Mouse (Mus musculus): ENCODE results near the gene Polr2j. TPM values are rescaled to one million over a fixed set of nuclear protein-coding genes. Genes with fewer than 3 reads are reported as not detected.

Polr2j gene
- 104 and 141 TPM in 2 replicates for polyA plus RNA-seq (2012; rRNA removed)

DNA sequence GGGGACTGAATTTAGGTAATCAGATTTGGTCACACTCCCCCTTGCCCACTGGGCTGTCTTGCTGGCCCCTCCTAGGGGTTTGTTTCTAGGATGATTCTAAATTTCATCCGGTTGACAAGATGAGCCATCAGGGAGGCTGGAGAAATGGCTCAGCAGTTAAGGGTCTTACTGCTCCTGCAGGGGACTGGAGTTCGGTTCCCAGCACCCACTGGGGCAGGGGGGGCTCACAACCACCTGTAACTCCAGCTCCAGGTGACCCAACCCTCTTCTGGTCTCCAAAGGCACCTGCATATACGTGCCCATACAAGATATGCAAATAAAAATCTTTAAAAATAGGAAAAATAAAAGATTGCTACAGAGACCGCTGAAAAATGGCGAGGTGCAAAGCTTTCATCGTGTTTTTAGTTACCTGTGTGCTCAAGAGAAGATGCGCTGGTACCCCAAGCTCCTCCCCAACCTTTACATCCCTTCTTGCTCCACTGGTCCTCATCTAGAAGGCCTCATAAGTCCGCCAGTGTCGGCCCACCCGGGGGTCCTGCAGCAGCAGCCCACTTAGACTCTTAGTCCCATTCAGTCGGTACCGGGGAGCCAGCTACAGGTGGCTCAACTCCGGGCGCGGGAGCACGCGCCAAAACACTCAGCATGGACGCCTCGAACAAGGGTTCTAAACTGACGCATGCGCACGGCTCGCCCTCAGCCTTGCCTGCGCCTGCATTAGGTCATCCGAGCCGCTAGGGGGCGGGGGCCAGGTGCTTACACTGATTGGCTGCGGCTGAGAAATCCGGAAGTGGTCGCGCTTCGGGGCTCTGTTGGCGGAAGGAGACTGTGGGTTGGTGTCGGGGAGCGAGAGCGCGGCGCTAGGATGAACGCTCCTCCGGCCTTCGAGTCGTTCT lies at the start of gene Polr2j:
Gene Polr2j, plus strand, starts transcription at position 741 of the 893 bp plus-strand sequence.
- peak; percentile 94 for DNase-seq (ENCODE audit: low spot score)

- DNase-seq (ENCODE audit: low spot score) = no peak
Observed at GRCm38 (mm10) chr5:136069411-136069810, 47.0 kb upstream of the Polr2j start.

DNA sequence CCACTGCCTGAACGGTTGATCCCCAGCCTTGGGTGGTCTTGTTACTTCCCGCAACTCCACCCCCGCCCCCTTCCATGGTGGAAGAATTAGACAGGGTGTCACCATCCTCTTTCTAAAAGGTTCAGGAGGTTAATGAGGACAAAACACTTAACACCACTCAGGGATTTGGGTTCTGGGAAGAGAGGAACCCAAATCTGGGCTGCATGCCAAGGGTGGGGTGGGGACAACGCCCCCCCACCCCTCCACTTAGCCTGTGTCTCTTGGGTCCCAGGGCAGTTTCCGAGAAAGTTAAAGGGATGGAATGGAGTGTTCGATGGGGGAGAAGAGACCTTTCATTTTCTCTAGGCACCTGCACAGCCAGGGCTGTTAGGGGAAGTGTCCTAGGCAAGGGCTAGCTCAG lies 43.4 kb upstream of the Polr2j start:
- DNase-seq (ENCODE audit: low spot score) = no peak

GRCm38 (mm10) chr5:136073526-136073925 lies 42.9 kb upstream of the Polr2j start:
- DNase-seq (ENCODE audit: low spot score) = no peak

DNA sequence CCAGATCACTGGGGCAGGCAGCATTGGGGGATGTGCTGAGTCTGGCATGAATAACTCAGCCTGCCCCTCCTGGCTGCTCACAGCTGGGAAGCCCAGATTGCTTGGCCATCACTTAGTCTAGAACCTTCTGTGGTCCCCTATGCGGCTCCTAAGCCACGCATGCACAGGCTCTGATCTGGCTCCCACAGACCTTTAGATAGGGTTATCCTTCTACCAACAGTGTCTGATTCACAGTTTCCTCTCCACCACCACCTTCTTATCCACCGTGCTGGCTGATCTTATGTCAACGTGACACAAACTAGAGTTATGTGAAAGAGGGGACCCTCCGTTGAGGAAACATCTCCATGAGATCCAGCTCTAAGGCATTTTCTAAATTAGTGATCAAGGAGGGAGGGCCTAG lies 41.4 kb upstream of the Polr2j start:
- no peak for DNase-seq (ENCODE audit: low spot score)

DNA sequence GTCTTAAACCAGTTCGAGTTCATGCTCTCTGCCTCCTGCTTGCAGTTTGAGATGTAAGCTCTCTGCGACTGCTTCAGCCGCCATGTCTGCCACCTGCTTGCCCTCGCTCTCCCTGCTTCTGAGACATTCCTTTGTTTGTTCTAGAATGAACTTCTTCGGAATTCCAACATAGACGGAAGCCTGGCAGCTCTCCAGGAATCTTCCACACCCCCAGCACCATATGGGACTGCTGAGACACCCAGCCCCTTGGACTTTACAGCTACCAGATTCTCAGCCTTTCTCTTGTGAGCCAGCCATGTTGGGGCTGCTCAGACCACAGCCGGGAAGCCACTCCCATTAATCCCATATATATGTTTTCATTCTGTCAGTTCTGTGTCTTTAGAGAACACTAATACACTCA lies 40.1 kb upstream of the Polr2j start:
- no peak for DNase-seq (ENCODE audit: low spot score)

GRCm38 (mm10) chr5:136077001-136077550 lies 39.4 kb upstream of the Polr2j start:
- no peak for DNase-seq (ENCODE audit: low spot score)

DNA sequence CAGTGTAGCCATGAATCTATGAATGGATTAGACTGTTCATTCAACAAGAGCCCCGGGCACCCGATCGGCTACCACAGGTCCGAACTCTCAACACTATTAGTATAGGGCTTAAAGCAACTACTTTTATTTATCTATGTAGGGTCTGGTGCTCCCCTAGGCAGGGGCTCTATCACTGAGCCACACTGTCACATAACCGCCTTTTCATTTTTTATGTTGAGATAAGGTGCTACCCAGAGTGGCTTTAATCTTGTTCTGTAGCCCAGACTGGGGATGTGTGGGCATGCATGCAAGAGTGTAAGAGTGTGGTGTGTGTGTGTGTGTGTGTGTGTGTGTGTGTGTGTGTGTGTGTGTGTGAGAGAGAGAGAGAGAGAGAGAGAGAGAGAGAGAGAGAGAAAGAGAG lies 38.3 kb upstream of the Polr2j start:
- DNase-seq (ENCODE audit: low spot score) = no peak

DNA sequence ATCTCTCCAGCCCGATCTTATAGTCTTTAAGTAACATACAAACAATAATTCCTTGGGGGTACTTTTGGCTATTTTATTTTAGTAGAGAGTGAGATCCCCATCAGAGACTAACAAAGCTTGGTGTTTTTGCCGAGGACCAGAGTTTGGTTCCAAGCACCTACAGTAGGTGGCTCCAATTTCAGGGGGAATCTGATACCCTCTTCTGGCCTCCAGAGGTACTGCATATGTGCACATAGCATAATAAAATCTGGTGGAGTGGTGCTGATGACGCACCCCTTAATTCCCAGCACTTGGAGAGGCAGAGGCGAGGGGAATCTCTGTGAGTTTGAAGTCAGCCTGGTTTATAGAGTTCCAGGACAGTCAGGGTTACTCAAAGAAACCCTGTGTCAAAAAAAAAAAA lies 34.1 kb upstream of the Polr2j start:
- DNase-seq (ENCODE audit: low spot score) = no peak

GRCm38 (mm10) chr5:136083669-136084107 lies 32.7 kb upstream of the Polr2j start, which contains the start of gene Rasa4:
Gene Rasa4, plus strand, starts transcription at chr5:136083916.
- DNase-seq (ENCODE audit: low spot score) = peak; percentile 77

DNA sequence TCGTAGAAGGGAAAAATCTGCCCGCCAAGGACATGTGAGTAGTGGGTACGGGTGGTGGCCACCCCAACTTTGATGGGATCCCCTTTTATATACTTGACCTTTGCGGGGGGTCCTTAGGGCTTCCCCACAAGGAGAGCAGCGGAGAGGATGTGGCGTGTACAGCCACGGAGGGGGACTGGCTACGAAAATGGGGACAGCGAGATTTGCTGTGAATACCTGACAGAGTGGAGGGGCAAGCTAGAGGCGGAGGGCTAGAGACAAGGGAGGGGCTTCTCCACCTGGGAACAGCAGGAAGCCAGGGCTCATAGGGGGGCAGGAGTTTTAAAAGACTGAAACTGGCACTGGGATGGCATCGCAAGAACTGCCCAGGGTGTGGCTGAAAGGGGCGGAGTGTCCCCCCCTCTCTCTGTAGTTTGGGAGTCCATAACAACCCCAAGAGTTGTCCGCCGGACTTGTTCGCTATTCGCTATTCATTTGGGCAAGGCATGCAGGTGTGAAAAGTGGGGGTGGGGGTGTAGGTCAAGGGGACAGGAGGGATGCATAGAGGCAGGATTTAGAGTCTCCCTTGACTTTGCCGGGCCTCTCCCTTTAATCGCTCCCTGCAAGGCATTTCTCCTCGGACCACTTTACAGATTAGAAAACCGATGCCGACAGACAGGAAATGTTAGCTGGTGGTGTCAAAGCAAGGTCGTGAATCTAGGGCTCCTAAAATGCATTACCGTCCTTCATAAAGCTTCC lies 32.1 kb upstream of the Polr2j start:
- DNase-seq (ENCODE audit: low spot score) = no peak

- no peak for DNase-seq (ENCODE audit: low spot score)
Observed at GRCm38 (mm10) chr5:136084891-136085651, 31.4 kb upstream of the Polr2j start.

- DNase-seq (ENCODE audit: low spot score) = no peak
Observed at GRCm38 (mm10) chr5:136086290-136086689, 30.1 kb upstream of the Polr2j start.

- DNase-seq (ENCODE audit: low spot score) = no peak
Observed at GRCm38 (mm10) chr5:136088821-136089575, 27.4 kb upstream of the Polr2j start.

DNA sequence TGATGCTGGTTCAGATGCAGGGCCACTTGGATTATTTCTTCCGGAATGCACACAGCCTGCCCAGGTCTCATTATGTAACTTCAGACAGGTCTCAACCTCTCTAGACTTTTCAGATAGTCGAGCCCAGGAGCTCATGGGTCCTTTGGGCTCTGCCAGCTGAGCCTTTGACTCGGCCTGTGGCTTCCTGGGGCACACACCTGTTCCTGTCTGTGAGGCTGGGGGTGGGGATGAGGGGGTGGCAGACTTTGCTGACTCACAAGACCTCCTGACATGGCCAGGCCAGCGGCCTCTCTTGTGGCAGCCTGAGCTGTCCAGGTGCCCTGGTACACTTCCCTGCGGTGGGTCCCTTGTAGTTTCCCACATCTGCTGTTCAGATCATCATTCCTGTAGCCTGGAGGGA lies 24.5 kb upstream of the Polr2j start:
- no peak for DNase-seq (ENCODE audit: low spot score)

DNA sequence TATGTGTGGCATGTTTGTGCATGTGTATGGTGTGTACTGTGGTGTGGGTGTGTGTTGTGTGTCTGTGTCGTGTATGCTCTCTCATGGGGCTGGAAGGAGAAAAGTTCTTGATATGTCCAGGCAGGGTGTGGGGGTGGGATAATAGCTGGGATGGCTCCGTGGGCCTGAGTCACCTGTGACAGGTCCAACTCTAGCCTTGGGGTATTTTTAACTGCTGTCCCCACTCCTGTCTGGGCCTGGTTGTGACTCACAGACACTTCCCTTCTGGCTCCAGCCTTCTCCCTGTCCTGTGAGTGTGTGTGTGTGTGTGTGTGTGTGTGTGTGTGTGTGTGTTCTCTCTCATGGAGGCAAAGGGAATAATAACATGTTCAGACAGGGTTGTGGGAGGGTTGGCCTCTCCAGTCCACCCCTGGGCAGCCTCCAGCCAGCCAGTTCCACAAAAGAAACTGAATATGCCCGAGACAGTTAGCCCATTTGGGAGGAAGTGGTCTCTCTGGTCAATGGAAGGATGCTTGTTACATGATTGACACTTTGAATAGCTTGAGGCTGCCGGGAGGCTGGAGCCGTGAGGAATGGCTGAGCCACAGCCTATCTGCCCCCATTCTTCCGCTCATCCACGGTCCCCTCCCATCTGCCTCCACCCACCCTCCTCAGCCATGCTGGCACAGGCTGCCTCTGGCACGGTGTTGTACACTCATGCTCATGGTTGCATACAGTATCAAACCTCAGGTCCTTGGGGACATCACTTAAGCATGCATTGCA lies 22.0 kb upstream of the Polr2j start:
- no peak for DNase-seq (ENCODE audit: low spot score)

DNA sequence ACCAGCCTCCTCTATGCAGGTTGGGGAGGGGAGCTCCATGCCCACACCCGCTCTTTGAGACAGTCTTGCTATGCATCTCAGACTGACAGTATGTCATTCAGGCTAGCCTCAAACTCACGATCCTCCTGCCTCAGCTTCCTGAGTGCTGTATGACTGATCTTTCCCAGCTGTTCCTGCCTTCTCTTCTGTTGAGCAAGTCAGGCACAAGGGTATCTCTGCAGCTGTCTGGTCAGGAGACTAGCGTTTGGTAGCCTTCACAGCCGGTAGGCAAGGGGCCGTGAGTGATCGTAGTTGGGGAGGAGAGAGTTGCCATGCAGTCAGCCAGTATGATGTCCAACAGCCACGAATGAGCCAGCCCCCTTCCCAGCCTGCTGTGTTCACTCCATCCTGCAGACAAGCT lies 21.3 kb upstream of the Polr2j start:
- no peak for DNase-seq (ENCODE audit: low spot score)

DNA sequence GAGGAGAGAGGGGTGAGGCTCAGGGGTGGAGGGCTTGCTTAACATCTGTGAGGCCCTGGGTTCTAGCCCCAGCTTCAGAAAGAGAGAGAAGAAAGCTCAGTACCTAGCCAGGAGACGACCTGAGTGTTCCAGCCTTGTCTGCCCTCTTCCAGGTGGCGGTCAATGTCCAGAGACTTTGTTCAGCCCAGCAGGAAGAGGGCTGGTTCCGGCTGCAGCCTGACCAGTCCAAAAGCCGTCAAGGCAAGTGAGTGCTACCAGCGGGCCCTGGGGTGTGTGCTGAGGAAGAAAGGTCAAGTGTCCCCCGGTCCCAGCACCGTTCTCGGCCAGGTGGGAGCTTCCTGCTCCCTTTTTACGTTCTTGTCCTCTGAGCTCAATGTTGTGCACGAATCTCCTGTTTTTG lies 17.9 kb upstream of the Polr2j start:
- no peak for DNase-seq (ENCODE audit: low spot score)

DNA sequence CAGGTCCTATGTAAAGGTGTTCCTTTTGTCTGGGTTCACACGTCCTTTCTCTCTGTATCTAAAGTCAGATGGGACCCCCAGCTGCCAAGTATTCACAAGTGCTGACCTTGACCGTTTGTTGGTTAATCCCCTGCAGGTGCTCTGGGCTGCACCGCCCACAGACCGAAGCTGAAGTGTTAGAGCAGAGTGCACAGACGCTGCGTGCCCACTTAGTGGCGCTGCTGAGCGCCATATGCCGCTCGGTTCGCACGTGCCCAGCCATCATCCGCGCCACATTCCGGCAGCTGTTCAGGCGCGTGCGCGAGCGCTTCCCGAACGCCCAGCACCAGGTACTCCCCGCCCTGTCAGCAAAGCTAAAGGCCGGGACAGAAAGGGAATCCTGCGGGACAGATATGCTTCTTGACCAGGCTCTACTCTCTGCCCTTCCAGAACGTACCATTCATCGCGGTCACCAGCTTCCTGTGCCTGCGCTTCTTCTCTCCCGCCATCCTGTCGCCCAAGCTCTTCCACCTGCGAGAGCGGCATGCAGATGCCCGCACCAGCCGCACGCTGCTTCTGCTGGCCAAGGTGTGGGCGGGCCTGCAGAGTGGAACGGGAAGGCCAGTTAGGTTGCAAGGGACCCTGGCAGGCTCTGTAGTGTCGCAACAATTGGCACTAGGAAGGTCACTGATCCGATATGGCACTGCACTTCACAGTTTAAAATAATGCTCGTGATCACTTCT lies 14.2 kb upstream of the Polr2j start:
- peak; percentile 54 for DNase-seq (ENCODE audit: low spot score)

GRCm38 (mm10) chr5:136104511-136104910 lies 11.9 kb upstream of the Polr2j start:
- DNase-seq (ENCODE audit: low spot score) = no peak
